Mouse (Mus musculus) bone marrow, adult 2 months (tissue): Measurements from ENCODE around the gene Fam19a5. TPM values are rescaled to one million over a fixed set of nuclear protein-coding genes. Genes with fewer than 3 reads are reported as not detected.

Source experiments
- H3K27ac ChIP-seq: fragments of 200-500 bp; 2 replicates; pipeline ENCODE4 v1.5.1; 2012; ENCODE audit warnings: low read depth, mild to moderate bottlenecking, control low read depth, inconsistent platforms, low read length; ENCODE audit not compliant: control insufficient read depth, poor library complexity, insufficient read depth
- H3K4me1 ChIP-seq: fragments of 200-500 bp; 2 replicates; pipeline ENCODE4 v1.6.1; 2011; ENCODE audit warnings: low read length; ENCODE audit not compliant: control insufficient read depth, insufficient read depth
- H3K4me3 ChIP-seq: fragments of 200-500 bp; replicated peaks from 2 replicates; pipeline ENCODE3; 2011; ENCODE audit warnings: mild to moderate bottlenecking, low read depth, low read length, control low read depth; ENCODE audit not compliant: control insufficient read depth
- CTCF ChIP-seq: fragments of 200-500 bp; IDR thresholded peaks from 2 replicates; pipeline ENCODE4 v1.5.1; 2011; ENCODE audit warnings: low read length, control low read depth; ENCODE audit not compliant: control insufficient read depth, insufficient read depth
- POLR2A ChIP-seq: fragments of 200-500 bp; IDR thresholded peaks from 2 replicates; pipeline ENCODE4 v1.6.1; 2011; ENCODE audit warnings: low read depth, mild to moderate bottlenecking, control low read depth, low read length, borderline replicate concordance; ENCODE audit not compliant: control insufficient read depth
- WGBS: fragments of 180-500 bp; shearing (Covaris S2); methylation state at CpG from one replicate; pipeline ENCODE4 v1.1.7; 2018; 5-methylcytosine and 5-hydroxymethylcytosine counted together
- polyA plus RNA-seq: library from polyadenylated mRNA; stranded (reverse); fragments of >200 nt; gene quantifications from 2 replicates; pipeline ENCODE4 v1.2.4, GENCODE M21; 2011; ENCODE audit warnings: low replicate concordance; ENCODE audit not compliant: missing spikeins, insufficient read depth, insufficient read length

The Fam19a5 gene
- polyA plus RNA-seq, 1 experiment: not detected

DNA sequence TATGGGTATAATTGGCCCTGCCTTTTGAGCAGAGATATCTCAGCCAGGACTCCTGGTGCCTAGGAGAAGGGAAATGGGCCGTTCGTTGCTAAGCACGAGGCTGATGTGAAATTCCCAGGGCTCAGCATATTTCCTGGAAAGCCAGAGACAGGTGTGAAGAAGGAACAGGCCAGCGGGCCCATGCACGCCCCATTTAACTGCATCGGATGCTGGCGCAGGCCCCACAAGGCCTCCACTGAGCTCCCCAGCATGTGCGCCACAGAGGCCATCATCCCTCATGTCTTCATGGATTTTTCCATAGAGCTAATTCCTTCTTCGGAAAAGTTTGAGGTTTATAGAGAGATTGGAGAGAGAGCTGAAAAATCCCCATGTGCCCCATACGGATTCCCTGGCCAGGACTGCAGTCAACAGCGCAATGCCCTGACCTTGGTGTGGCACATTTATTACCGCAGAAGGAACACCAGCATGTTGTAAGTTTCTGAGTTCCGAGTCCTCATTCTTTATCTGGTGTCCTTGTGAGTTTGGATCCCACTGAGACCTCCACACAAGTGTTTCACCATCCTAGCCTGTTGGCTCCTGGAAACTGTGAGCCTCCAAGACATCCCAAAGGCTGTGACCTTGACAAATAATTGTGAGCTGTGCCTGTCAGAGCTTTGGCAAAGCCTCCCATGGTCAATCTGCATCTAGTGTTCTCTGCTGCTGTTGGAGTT is 122.1 kb downstream of the Fam19a5 start:
- H3K4me1 ChIP-seq: no peaks in the 10 kb centered on the region
- H3K27ac ChIP-seq: no peak overlapping the region
- TF ChIP-seq CTCF: no peak
- no peak for TF ChIP-seq POLR2A
- WGBS: 86% methylated on average over 13 of the region's 13 CpGs
- no peak overlapping the region for H3K4me3 ChIP-seq

DNA sequence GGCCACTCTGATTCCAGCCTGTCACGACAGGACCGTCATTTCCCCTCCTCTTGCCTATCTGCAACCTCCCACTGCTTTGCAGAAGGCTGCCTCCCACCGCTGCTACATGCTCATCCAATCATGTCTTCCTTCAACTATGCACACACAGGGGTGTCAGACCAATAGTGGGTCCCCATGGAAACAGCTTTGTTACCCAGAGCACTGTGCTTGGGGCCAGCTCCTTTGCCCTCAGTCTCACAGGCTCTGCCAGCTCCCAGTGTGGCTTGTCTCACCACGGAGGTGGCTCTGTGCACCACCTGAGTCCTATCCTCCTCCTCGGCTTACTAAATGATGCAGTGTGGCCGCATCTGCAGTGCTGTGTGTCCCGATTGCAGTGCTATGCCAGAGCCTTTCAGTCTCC is 123.3 kb downstream of the Fam19a5 start:
- no peak overlapping the region for H3K27ac ChIP-seq
- H3K4me3 ChIP-seq: no peak overlapping the region
- no peaks in the 10 kb centered on the region for H3K4me1 ChIP-seq
- 70% methylated on average over 7 of the region's 7 CpGs for WGBS
- TF ChIP-seq POLR2A (no peak), CTCF (no peak)

DNA sequence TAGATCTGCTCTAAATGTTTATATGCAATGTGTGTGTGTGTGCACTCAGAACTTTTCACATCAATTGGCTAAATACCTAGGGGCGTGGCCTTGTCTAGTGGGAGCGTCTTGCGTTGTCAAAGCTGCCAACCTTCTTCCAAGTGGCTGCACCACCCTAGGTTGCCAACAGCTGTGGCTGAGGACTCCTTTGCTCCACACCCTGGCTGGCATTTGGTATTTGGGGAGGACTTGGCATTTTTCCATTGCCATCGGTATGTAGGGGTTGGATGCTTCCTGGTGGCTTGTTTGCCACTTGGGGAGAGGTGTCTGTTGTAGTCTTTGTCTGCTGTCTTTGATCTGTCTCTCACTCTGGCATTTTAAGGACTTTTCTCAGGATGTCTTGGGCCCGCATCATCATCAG is 124.0 kb downstream of the Fam19a5 start:
- Histone ChIP-seq H3K27ac (no peak overlapping the region), H3K4me1 (no peaks in the 10 kb centered on the region), H3K4me3 (no peak overlapping the region)
- TF ChIP-seq POLR2A (no peak), CTCF (no peak)
- WGBS: 80% methylated on average over 5 of the region's 5 CpGs

DNA sequence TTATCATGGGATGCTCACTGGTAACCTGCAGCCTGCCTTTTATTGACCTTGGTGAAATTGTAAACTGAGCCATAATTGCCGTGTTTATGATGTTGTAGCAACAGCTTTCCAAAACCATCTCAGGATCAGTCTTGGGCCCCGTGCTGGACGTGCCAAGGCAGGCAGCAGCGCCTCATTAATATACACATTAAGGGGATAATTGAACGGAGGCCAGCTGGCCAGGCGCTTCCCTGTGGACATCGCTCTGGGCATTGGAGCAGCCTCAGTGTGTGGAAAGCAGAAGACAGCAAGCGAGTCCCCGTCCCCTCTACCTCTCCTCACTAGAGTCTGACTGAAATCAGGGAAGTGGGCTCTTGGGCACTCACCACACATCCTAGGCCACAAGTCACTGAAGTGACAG is 127.8 kb downstream of the Fam19a5 start:
- no peak for TF ChIP-seq CTCF
- no peak for TF ChIP-seq POLR2A
- no peak overlapping the region for H3K4me3 ChIP-seq
- 76% methylated on average over 9 of the region's 9 CpGs for WGBS
- H3K27ac ChIP-seq: no peak overlapping the region
- no peaks in the 10 kb centered on the region for H3K4me1 ChIP-seq

DNA sequence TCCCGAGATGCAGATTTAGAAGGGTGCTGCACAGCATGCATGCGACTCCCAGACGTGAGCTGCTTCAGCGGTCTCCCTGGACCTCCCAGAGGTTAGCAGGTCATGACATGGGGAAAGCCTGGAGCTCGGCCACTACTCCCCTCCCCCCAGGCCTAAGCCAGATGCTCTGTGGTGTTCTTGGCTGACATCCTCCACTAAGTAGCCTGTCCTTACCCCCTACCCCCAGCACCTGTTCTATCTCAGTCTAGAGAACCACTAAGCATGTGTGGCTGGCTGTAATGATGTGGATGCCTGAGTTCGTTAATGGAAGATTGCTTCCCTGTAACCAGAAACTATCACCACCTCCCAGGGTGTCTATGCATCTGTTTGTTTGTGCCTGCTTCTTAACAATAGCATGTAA is 134.6 kb downstream of the Fam19a5 start:
- TF ChIP-seq POLR2A: no peak
- TF ChIP-seq CTCF: no peak
- Histone ChIP-seq H3K4me3 (no peak overlapping the region), H3K4me1 (no peaks in the 10 kb centered on the region), H3K27ac (no peak overlapping the region)
- 74% methylated on average over 6 of the region's 6 CpGs for WGBS

DNA sequence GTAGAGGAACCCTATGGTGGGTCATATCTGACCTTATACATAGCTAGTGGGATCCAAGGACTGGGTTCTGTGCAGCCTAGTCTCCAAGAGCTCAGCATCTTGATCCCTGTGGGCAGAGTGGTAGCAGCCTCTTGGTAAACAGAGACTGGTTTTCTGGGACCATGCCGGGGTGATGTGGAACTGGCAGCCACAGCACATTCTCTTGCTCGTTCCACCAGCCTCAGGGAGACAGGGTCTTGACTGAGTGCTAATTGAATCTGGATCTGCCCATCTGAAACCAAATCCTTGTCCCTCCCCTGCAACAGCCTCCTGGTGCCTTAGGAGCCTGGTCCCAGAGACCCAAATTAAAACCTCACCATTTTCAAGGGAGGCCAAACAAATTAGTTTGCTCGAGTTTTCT is 138.3 kb downstream of the Fam19a5 start:
- Histone ChIP-seq H3K4me3 (no peak overlapping the region), H3K27ac (no peak overlapping the region), H3K4me1 (no peaks in the 10 kb centered on the region)
- TF ChIP-seq CTCF (no peak), POLR2A (no peak)
- WGBS: 77% methylated on average over 3 of the region's 3 CpGs

DNA sequence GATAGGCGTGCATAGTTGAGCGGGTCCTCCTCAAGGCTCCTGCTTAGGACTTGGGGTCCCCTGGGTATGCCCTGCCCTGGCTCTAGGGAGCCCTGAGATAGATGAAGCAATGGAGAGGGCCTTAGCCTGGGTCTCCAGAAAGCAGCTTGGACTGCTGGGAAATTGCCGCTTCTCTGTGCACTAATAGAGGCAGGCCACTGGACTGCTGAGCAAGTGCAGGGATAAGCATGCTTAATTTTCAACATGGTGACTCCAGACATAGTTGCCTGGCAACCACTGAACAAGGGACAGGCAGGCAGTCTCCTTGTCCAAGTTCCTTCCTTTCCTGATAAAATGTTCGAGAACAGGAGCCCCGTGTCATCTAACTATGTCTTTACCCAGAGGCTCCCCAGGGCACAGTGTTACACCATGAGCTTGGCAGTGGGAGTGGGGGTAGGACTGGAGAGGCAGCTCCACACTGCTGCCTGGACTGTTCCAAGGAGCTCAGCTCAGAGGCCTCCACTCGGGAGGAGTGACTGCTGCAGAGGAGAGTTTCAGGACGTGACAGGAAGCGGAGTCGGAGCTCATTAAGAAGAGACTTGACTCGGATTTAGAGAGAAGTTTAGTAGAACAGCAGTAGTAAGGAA is 142.4 kb downstream of the Fam19a5 start:
- no peak for TF ChIP-seq POLR2A
- TF ChIP-seq CTCF: no peak
- WGBS: 54% methylated on average over 10 of the region's 10 CpGs
- H3K4me3 ChIP-seq: no peak overlapping the region

DNA sequence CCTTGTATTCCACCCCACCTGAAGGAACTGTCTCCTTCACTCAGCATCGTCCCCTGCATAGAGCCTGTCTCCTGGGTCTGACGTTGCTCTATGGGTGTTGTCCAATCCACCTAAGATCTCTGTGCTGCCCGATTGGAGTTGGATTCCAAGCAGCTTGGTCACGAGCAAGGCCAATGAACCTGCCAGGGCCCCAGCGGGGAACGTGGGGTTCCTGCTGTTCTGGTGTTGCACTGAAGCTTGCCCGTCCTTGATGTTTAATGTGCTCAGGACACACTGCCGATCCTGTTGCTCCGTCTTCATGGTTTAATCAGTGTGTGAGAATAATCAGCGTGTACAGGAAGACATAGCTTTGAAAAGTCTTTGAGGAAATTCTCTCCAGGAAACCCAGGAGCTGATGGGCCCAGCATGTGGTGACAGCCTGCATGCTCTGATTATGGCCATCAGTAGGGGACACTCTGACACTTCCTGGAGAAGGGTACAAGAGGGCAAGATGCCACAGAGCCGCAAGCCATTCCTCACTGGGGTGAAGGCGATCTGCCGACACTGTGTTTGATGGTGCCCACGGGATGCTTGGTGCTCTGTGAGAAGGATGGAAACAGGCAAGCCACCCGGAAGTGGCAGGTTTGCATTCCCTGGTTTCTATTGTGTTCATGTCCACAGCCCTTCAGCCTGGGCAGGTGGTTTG is 147.3 kb downstream of the Fam19a5 start:
- Histone ChIP-seq H3K4me1 (no peaks in the 10 kb centered on the region), H3K4me3 (no peak overlapping the region), H3K27ac (no peak overlapping the region)
- TF ChIP-seq CTCF (no peak), POLR2A (no peak)
- 79% methylated on average over 15 of the region's 15 CpGs for WGBS

More for the DNA sequence above, 142.4 kb downstream of the Fam19a5 start:
- Histone ChIP-seq H3K27ac (no peak overlapping the region), H3K4me1 (no peaks in the 10 kb centered on the region)
